Mouse (Mus musculus) neural tube, embryonic 13.5 days (tissue): ENCODE data around the gene Sec24b. TPM values are rescaled to one million over a fixed set of nuclear protein-coding genes. Genes with fewer than 3 reads are reported as not detected.

Experiments used
- ATAC-seq: fragments of 200-750 bp; cut with Nextera tagmentation; 2 replicates; pipeline ENCODE4 v1.8.0; 2017; ENCODE audit warnings: low read depth, mild to moderate bottlenecking, moderate TSS enrichment, moderate library complexity
- H3K27ac ChIP-seq: fragments of 300-500 bp; sonication (generic); replicated peaks from 2 replicates; pipeline ENCODE4 v1.5.1; 2015; ENCODE audit warnings: moderate library complexity, mild to moderate bottlenecking, inconsistent platforms
- H3K27me3 ChIP-seq: fragments of 300-500 bp; sonication (generic); 2 replicates; pipeline ENCODE4 v1.6.1; 2015; ENCODE audit warnings: mild to moderate bottlenecking, inconsistent platforms
- H3K36me3 ChIP-seq: fragments of 300-500 bp; sonication (generic); 2 replicates; pipeline ENCODE4 v1.6.1; 2015; ENCODE audit warnings: mild to moderate bottlenecking, inconsistent platforms
- H3K4me1 ChIP-seq: fragments of 300-500 bp; sonication (generic); replicated peaks from 2 replicates; pipeline ENCODE4 v1.6.1; 2015; ENCODE audit warnings: inconsistent platforms
- H3K4me2 ChIP-seq: fragments of 300-500 bp; sonication (generic); 2 replicates; pipeline ENCODE4 v1.6.1; 2015; ENCODE audit warnings: inconsistent platforms, mild to moderate bottlenecking, moderate library complexity
- H3K4me3 ChIP-seq: fragments of 300-500 bp; sonication (generic); 2 replicates; pipeline ENCODE4 v1.5.1; 2015; ENCODE audit warnings: mild to moderate bottlenecking, inconsistent platforms
- H3K9ac ChIP-seq: fragments of 300-500 bp; sonication (generic); 2 replicates; pipeline ENCODE4 v1.6.1; 2015; ENCODE audit warnings: moderate library complexity, mild to moderate bottlenecking, inconsistent platforms
- H3K9me3 ChIP-seq: fragments of 300-500 bp; sonication (generic); 2 replicates; pipeline ENCODE4 v1.6.1; 2016; ENCODE audit warnings: inconsistent platforms
- WGBS: fragments of 180-500 bp; shearing (Covaris S2); methylation state at CpG from one replicate; pipeline ENCODE4 v1.1.7; 2015; 5-methylcytosine and 5-hydroxymethylcytosine counted together
- polyA plus RNA-seq: library from polyadenylated mRNA; unstranded; fragments of >200 nt; fragmentation: Nextera tagmentation; extraction: Ambion mirVana; gene quantifications from 2 replicates; pipeline ENCODE4 v1.2.1, GENCODE M21; 2015

The Sec24b gene
- polyA plus RNA-seq, 1 experiment from 2014 or later = 31.4 TPM

- H3K4me3 ChIP-seq = no peak overlapping the region
- ATAC-seq = no peak
- H3K9ac ChIP-seq = no peak overlapping the region
- no peaks in the 10 kb centered on the region for H3K36me3 ChIP-seq
- no peak overlapping the region for H3K27ac ChIP-seq
- H3K4me2 ChIP-seq = no peak overlapping the region
- H3K27me3 ChIP-seq = no peaks in the 10 kb centered on the region
- 92% methylated on average over 9 of the region's 9 CpGs for WGBS
- no peaks in the 10 kb centered on the region for H3K9me3 ChIP-seq
- peaks cover 13% of the 10 kb centered on the region for H3K4me1 ChIP-seq
These were observed 15.9 kb upstream of the Sec24b start for GRCm38 (mm10) chr3:130077291-130077690.

- H3K27me3 ChIP-seq = no peaks in the 10 kb centered on the region
- no peak overlapping the region for H3K27ac ChIP-seq
- no peaks in the 10 kb centered on the region for H3K9me3 ChIP-seq
- no peak overlapping the region for H3K4me2 ChIP-seq
- peaks cover 13% of the 10 kb centered on the region for H3K4me1 ChIP-seq
- ATAC-seq = no peak
- WGBS = 59% methylated on average over 1 of the region's 1 CpGs
- H3K36me3 ChIP-seq = no peaks in the 10 kb centered on the region
- H3K9ac ChIP-seq = no peak overlapping the region
- no peak overlapping the region for H3K4me3 ChIP-seq
These were observed 14.4 kb upstream of the Sec24b start for GRCm38 (mm10) chr3:130075746-130076145.

- ATAC-seq = peak; percentile 61
These were observed 11.7 kb upstream of the Sec24b start for GRCm38 (mm10) chr3:130073085-130073484.

GRCm38 (mm10) chr3:130071918-130072317 lies 10.6 kb upstream of the Sec24b start:
- ATAC-seq = no peak
- WGBS = 83% methylated on average over 2 of the region's 2 CpGs
- H3K27me3 ChIP-seq = no peaks in the 10 kb centered on the region

More at GRCm38 (mm10) chr3:130073085-130073484, 11.7 kb upstream of the Sec24b start:
- H3K4me2 ChIP-seq = peak overlapping the region; percentile 38
- no peak overlapping the region for H3K4me3 ChIP-seq
- H3K36me3 ChIP-seq = no peaks in the 10 kb centered on the region
- peak overlapping the region; percentile 72; the same call in 1 of the 2 replicates for H3K27ac ChIP-seq
- WGBS = 21% methylated on average over 10 of the region's 10 CpGs
- H3K4me1 ChIP-seq = peaks cover 13% of the 10 kb centered on the region
- no peaks in the 10 kb centered on the region for H3K27me3 ChIP-seq
- H3K9ac ChIP-seq = no peak overlapping the region; the same call in 1 of the 2 replicates
- no peaks in the 10 kb centered on the region for H3K9me3 ChIP-seq

GRCm38 (mm10) chr3:130060396-130061029 lies 840 bp downstream of the Sec24b start:
- H3K4me1 ChIP-seq = peaks cover 38% of the 10 kb centered on the region
- H3K27me3 ChIP-seq = no peaks in the 10 kb centered on the region
- H3K4me3 ChIP-seq = peak overlapping the region; percentile 94
- H3K27ac ChIP-seq = peak overlapping the region; percentile 95
- under 1% methylated on average over 70 of the region's 92 CpGs for WGBS
- H3K4me2 ChIP-seq = peak overlapping the region; percentile 60
- ATAC-seq = peak; percentile 98
- H3K36me3 ChIP-seq = no peaks in the 10 kb centered on the region
- peak overlapping the region; percentile 99 for H3K9ac ChIP-seq
- no peaks in the 10 kb centered on the region for H3K9me3 ChIP-seq

More at GRCm38 (mm10) chr3:130071918-130072317, 10.6 kb upstream of the Sec24b start:
- no peak overlapping the region for H3K4me3 ChIP-seq
- no peak overlapping the region for H3K27ac ChIP-seq
- H3K4me2 ChIP-seq = no peak overlapping the region
- no peak overlapping the region for H3K9ac ChIP-seq
- H3K9me3 ChIP-seq = no peaks in the 10 kb centered on the region
- H3K36me3 ChIP-seq = no peaks in the 10 kb centered on the region
- peaks cover 13% of the 10 kb centered on the region for H3K4me1 ChIP-seq

- H3K4me3 ChIP-seq = peak overlapping the region; percentile 94
- H3K9me3 ChIP-seq = no peaks in the 10 kb centered on the region
- H3K27ac ChIP-seq = peak overlapping the region; percentile 95
- no peaks in the 10 kb centered on the region for H3K27me3 ChIP-seq
- WGBS = under 1% methylated on average over 42 of the region's 42 CpGs
- H3K4me2 ChIP-seq = peak overlapping the region; percentile 60
- H3K9ac ChIP-seq = peak overlapping the region; percentile 99
- peak; percentile 49; the same call in 1 of the 2 replicates for ATAC-seq
- peaks cover 38% of the 10 kb centered on the region for H3K4me1 ChIP-seq
- no peaks in the 10 kb centered on the region for H3K36me3 ChIP-seq
These were observed 1.5 kb downstream of the Sec24b start for GRCm38 (mm10) chr3:130059805-130060395.

GRCm38 (mm10) chr3:130058488-130058887 lies 2.9 kb downstream of the Sec24b start:
- Histone ChIP-seq H3K9me3 (no peaks in the 10 kb centered on the region), H3K36me3 (no peaks in the 10 kb centered on the region), H3K9ac (peak overlapping the region; percentile 9; the same call in 1 of the 2 replicates), H3K27me3 (no peaks in the 10 kb centered on the region), H3K4me1 (peaks cover 51% of the 10 kb centered on the region), H3K4me2 (peak overlapping the region; percentile 60), H3K4me3 (no peak overlapping the region), H3K27ac (no peak overlapping the region)
- ATAC-seq = no peak
- WGBS = 69% methylated on average over 2 of the region's 2 CpGs

- Histone ChIP-seq H3K4me1 (peaks cover 58% of the 10 kb centered on the region), H3K27me3 (no peaks in the 10 kb centered on the region), H3K36me3 (no peaks in the 10 kb centered on the region), H3K27ac (no peak overlapping the region), H3K9me3 (no peaks in the 10 kb centered on the region), H3K4me3 (no peak overlapping the region), H3K9ac (no peak overlapping the region; the same call in 1 of the 2 replicates), H3K4me2 (0 out of 2 replicates have a peak overlapping the region, but pooled peaks have one; percentile 11)
- no peak for ATAC-seq
- WGBS = 55% methylated on average over 14 of the region's 14 CpGs
These were observed 3.6 kb downstream of the Sec24b start for GRCm38 (mm10) chr3:130057569-130058345.

GRCm38 (mm10) chr3:130055416-130056385 lies 5.7 kb downstream of the Sec24b start:
- no peaks in the 10 kb centered on the region for H3K27me3 ChIP-seq
- H3K4me3 ChIP-seq = no peak overlapping the region
- no peaks in the 10 kb centered on the region for H3K9me3 ChIP-seq
- H3K4me2 ChIP-seq = no peak overlapping the region
- H3K36me3 ChIP-seq = no peaks in the 10 kb centered on the region
- no peak overlapping the region for H3K9ac ChIP-seq
- no peak overlapping the region for H3K27ac ChIP-seq
- no peak for ATAC-seq
- WGBS = 92% methylated on average over 15 of the region's 15 CpGs
- H3K4me1 ChIP-seq = peaks cover 56% of the 10 kb centered on the region

GRCm38 (mm10) chr3:130054587-130054986 lies 6.8 kb downstream of the Sec24b start:
- Histone ChIP-seq H3K9ac (no peak overlapping the region), H3K36me3 (0 out of 2 replicates have a peak, but pooled peaks cover 4% of the 10 kb centered on the region), H3K4me1 (peaks cover 54% of the 10 kb centered on the region), H3K9me3 (no peaks in the 10 kb centered on the region), H3K27ac (no peak overlapping the region), H3K4me3 (no peak overlapping the region), H3K27me3 (no peaks in the 10 kb centered on the region), H3K4me2 (no peak overlapping the region)
- WGBS = 85% methylated on average over 6 of the region's 6 CpGs
- no peak for ATAC-seq

GRCm38 (mm10) chr3:130053340-130054066 lies 7.8 kb downstream of the Sec24b start:
- Histone ChIP-seq H3K27ac (no peak overlapping the region), H3K27me3 (no peaks in the 10 kb centered on the region), H3K4me2 (no peak overlapping the region), H3K4me3 (no peak overlapping the region), H3K9ac (no peak overlapping the region), H3K9me3 (no peaks in the 10 kb centered on the region), H3K4me1 (peaks cover 43% of the 10 kb centered on the region), H3K36me3 (0 out of 2 replicates have a peak, but pooled peaks cover 4% of the 10 kb centered on the region)
- ATAC-seq = no peak
- WGBS = 77% methylated on average over 10 of the region's 10 CpGs
